Mouse (Mus musculus) midbrain, embryonic 12.5 days (tissue): ENCODE measurements around the gene Thoc3. TPM values are rescaled to one million over a fixed set of nuclear protein-coding genes. Genes with fewer than 3 reads are reported as not detected.

ENCODE experiments used
- ATAC-seq: fragments of 200-750 bp; cut with Nextera tagmentation; 2 replicates; pipeline ENCODE4 v1.8.0; 2017; ENCODE audit warnings: low read depth, moderate TSS enrichment, moderate library complexity; ENCODE audit not compliant: low FRiP score
- H3K27ac ChIP-seq: fragments of 300-500 bp; sonication (generic); replicated peaks from 2 replicates; pipeline ENCODE4 v1.5.1; 2016; ENCODE audit warnings: mild to moderate bottlenecking
- H3K27me3 ChIP-seq: fragments of 300-500 bp; sonication (generic); 2 replicates; pipeline ENCODE4 v1.6.1; 2016; ENCODE audit warnings: mild to moderate bottlenecking
- H3K36me3 ChIP-seq: fragments of 300-500 bp; sonication (generic); 2 replicates; pipeline ENCODE4 v1.6.1; 2016
- H3K4me1 ChIP-seq: fragments of 300-500 bp; sonication (generic); 2 replicates; pipeline ENCODE4 v1.6.1; 2016
- H3K4me2 ChIP-seq: fragments of 300-500 bp; sonication (generic); replicated peaks from 2 replicates; pipeline ENCODE4 v1.6.1; 2016; ENCODE audit warnings: mild to moderate bottlenecking, moderate library complexity
- H3K4me3 ChIP-seq: fragments of 300-500 bp; sonication (generic); 2 replicates; pipeline ENCODE4 v1.5.1; 2016; ENCODE audit warnings: mild to moderate bottlenecking
- H3K9ac ChIP-seq: fragments of 300-500 bp; sonication (generic); replicated peaks from 2 replicates; pipeline ENCODE4 v1.6.1; 2016; ENCODE audit warnings: mild to moderate bottlenecking, moderate library complexity
- H3K9me3 ChIP-seq: fragments of 300-500 bp; sonication (generic); 2 replicates; pipeline ENCODE4 v1.6.1; 2016; ENCODE audit warnings: mild to moderate bottlenecking
- WGBS: fragments of 180-500 bp; shearing (Covaris S2); methylation state at CpG from one replicate; pipeline ENCODE4 v1.1.7; 2016; 5-methylcytosine and 5-hydroxymethylcytosine counted together
- polyA plus RNA-seq: library from polyadenylated mRNA; unstranded; fragments of >200 nt; fragmentation: Nextera tagmentation; extraction: Ambion mirVana; gene quantifications from 2 replicates; pipeline ENCODE4 v1.2.1, GENCODE M21; 2016

Thoc3 gene
- polyA plus RNA-seq, 1 experiment from 2014 or later: 147 TPM

DNA sequence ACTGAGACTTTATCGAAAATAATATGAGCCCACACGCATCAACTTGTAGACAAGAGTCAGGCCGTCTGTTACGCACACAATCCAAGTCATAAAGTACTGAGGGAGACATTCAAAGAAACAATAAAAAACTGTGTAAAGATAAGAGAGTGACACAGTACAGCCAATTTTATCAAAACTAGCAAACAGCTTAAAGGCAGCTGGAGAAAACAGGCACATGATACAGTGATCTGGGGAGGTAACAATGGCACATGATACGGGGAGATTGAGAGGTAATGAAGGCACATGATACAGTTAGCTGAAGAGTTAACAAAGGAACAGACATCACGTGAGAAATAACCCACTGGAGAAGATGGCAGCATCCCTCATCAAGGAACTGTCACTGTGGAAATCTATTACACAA, 31.6 kb downstream of the Thoc3 start:
- H3K9me3 ChIP-seq: no peaks in the 10 kb centered on the region
- 90% methylated on average over 6 of the region's 6 CpGs for WGBS
- no peaks in the 10 kb centered on the region for H3K36me3 ChIP-seq
- ATAC-seq: no peak
- no peak overlapping the region for H3K27ac ChIP-seq
- H3K27me3 ChIP-seq: peaks cover 8% of the 10 kb centered on the region; the same call in 1 of the 2 replicates
- no peak overlapping the region for H3K4me2 ChIP-seq
- no peak overlapping the region for H3K4me3 ChIP-seq
- no peak overlapping the region for H3K9ac ChIP-seq
- no peaks in the 10 kb centered on the region for H3K4me1 ChIP-seq

DNA sequence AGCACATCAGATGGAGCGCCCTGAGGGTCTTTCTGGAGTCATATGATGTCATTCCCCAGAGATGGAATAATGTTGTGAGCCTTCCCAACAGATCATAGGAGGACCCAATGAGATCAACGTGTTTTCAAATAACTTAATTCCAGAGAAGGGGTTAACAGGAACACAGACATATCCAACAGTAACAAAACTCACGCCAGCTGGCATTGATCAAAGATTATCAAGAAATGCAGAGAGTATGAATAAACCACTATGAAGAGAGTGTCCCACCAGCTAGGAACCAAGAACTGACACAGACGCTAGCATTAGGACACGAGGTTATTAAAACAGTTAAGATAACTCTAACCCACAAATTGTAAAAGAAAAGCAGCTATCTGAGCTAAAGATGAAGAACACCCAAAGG, 32.0 kb downstream of the Thoc3 start:
- no peak overlapping the region for H3K4me3 ChIP-seq
- H3K4me1 ChIP-seq: no peaks in the 10 kb centered on the region
- ATAC-seq: no peak
- H3K9ac ChIP-seq: no peak overlapping the region
- no peaks in the 10 kb centered on the region for H3K9me3 ChIP-seq
- no peak overlapping the region for H3K4me2 ChIP-seq
- H3K27ac ChIP-seq: no peak overlapping the region
- no peaks in the 10 kb centered on the region for H3K36me3 ChIP-seq
- H3K27me3 ChIP-seq: peaks cover 8% of the 10 kb centered on the region; the same call in 1 of the 2 replicates
- 85% methylated on average over 5 of the region's 5 CpGs for whole genome bisulfite sequencing

DNA sequence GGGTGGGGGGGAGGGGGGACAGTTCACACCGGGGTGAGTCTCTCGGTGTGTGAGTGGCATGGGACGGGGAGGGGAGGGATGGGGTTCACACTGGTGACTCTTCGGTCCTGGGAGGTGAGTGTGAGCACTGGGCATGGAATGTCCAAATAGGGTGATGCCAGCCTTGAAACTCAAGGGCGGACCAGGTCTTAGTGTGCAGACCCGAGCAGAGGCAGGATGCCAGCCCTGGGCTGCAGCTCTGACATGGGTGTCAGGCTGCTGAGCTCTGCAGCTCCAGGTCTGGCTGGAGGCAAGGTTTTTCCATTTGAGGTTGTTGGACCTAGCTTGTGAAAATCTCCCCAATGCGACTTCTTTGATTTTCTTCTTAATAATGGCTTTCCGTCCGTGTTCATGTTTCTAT, 37.5 kb downstream of the Thoc3 start:
- H3K9ac ChIP-seq: no peak overlapping the region
- WGBS: 85% methylated on average over 9 of the region's 9 CpGs

DNA sequence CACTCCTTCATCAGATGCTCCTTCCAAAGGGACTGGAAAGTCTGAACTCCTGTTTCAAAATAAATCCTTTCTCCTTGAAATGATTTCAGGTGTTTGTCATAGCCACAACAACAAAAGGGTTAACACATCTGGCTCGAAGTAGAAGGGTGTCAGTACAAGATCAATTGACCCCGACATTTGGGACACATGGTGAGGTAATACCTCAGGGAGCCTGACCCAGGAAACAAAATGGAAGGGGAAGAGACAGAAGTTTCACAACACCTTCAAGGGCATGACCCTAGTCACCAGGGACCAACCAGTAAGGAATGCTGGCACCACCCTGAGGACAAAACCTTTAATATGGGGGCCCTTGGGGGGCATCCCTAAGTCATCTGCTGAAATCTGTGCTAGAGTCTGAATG, 38.6 kb downstream of the Thoc3 start:
- no peak overlapping the region for H3K9ac ChIP-seq
- H3K4me2 ChIP-seq: no peak overlapping the region
- H3K4me3 ChIP-seq: no peak overlapping the region
- no peak overlapping the region for H3K27ac ChIP-seq
- ATAC-seq: no peak
- H3K27me3 ChIP-seq: no peaks in the 10 kb centered on the region; the same call in 1 of the 2 replicates
- peaks cover 5% of the 10 kb centered on the region; the same call in 1 of the 2 replicates for H3K4me1 ChIP-seq
- no peaks in the 10 kb centered on the region for H3K9me3 ChIP-seq
- H3K36me3 ChIP-seq: no peaks in the 10 kb centered on the region
- 66% methylated on average over 2 of the region's 2 CpGs for WGBS

More for the DNA sequence above, 37.5 kb downstream of the Thoc3 start:
- H3K9me3 ChIP-seq: no peaks in the 10 kb centered on the region
- H3K27ac ChIP-seq: no peak overlapping the region
- H3K36me3 ChIP-seq: no peaks in the 10 kb centered on the region
- H3K4me2 ChIP-seq: no peak overlapping the region
- no peak for ATAC-seq
- no peaks in the 10 kb centered on the region; the same call in 1 of the 2 replicates for H3K27me3 ChIP-seq
- H3K4me3 ChIP-seq: no peak overlapping the region
- H3K4me1 ChIP-seq: no peaks in the 10 kb centered on the region

DNA sequence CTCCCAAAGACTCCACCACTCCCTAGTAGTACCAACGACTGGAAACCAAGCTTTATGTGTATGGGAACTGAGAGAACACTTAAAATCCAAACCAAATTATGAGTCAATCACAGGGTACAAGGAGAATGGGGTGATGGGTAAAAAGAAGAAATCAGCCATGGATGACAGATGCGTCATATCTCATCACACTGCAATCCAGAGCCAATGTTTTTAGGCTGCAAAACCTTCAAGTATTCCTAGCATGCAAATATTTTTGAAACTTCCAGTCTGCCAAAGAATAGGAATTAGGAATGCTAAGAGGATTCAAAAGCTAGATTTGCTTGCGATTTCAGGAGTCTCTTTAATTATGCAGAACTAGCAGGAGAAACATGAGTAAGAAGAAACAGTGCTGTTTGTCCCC, 39.9 kb downstream of the Thoc3 start:
- Histone ChIP-seq H3K4me3 (no peak overlapping the region), H3K9me3 (no peaks in the 10 kb centered on the region), H3K27me3 (no peaks in the 10 kb centered on the region; the same call in 1 of the 2 replicates), H3K4me1 (peaks cover 7% of the 10 kb centered on the region; the same call in 1 of the 2 replicates), H3K36me3 (no peaks in the 10 kb centered on the region), H3K9ac (no peak overlapping the region), H3K4me2 (no peak overlapping the region), H3K27ac (no peak overlapping the region)
- no peak for ATAC-seq
- WGBS: 83% methylated on average over 3 of the region's 3 CpGs

DNA sequence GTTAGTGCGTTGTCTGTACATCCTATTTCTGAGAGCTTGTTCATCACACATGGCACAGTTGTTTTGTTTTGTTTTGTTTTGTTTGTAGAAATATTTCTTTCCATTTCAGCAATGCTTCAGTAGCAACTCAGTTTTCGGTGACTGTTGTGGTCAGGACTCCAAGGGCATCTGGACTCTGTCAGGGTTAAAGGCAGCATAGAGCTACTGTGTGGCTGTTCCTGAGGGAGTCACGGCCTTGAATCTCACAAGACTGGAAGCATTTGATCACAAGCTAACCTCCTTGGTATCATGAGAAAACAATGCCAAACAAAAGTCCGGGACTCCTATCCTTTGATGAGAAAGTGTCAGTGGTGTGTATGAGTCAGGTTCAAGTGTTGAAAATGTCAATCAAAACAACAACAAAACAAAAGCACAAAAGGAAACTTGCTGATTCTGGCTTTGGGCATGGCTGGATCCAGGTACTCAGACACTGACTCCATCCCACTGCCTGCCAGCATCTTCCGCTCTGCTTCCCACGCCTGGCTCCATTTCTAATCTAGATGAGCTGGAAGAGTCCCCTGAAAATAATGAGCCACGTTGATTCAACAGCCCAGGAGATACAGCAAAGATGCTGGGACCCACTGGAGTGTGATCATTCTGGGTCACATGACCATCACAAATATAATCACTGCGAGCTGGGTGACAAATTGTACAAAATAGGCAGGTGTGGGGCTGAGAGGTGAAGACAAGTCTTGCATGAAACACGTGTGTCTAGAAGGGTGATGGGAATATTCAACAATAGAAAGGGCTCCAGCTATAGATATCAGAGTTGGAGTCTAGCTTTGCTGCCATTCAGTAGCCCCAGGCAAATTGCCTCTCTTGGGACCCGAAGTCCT, 41.6 kb downstream of the Thoc3 start:
- Histone ChIP-seq H3K9ac (no peak overlapping the region), H3K27me3 (no peaks in the 10 kb centered on the region), H3K4me2 (no peak overlapping the region), H3K4me1 (peaks cover 7% of the 10 kb centered on the region; the same call in 1 of the 2 replicates), H3K9me3 (0 out of 2 replicates have a peak, but pooled peaks cover 3% of the 10 kb centered on the region), H3K36me3 (no peaks in the 10 kb centered on the region), H3K4me3 (no peak overlapping the region), H3K27ac (no peak overlapping the region)
- WGBS: 82% methylated on average over 10 of the region's 10 CpGs
- no peak for ATAC-seq

DNA sequence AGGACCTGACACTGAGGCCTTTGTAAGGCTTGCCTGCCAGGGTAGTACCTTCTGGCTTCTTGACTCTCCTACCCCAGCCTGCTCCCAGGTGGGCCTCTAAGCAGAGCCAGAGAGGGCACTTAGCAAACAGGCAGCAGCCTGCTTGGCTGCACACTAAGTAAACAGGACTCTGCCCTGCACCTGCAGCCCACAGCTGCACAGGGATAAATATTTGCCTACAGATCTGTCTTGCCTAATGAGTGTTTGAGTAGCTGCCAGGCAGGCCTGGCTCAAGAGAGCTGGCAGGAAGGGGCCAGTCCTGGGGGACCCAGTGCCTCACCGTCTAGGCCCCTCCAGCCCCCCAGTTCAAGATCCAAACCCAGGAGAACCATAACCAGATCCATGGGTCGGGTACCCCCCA, 43.4 kb downstream of the Thoc3 start:
- ATAC-seq: peak; percentile 44; the same call in 1 of the 2 replicates
- WGBS: 69% methylated on average over 2 of the region's 2 CpGs

DNA sequence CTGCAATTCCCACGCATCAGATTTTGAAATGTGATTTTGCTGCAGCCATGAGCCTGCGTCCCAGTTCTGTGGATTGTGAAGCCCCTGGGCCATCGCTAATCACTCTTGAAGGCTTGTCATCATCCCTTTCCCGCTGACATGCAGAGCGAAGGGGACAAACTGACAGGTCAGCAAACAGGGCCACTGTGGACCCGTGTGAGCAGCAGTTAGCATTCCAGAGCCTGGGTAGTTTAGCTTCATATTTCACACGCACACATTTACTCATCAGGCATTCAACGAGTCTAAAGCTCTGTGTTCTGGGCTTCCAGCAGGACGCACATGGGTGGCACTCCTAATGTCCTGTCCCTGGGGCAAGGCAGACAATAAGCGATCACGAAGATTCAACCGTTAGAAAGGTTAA, 48.4 kb downstream of the Thoc3 start:
- Histone ChIP-seq H3K27me3 (no peaks in the 10 kb centered on the region), H3K9ac (no peak overlapping the region), H3K36me3 (no peaks in the 10 kb centered on the region), H3K4me1 (peaks cover 14% of the 10 kb centered on the region), H3K27ac (no peak overlapping the region), H3K9me3 (0 out of 2 replicates have a peak, but pooled peaks cover 3% of the 10 kb centered on the region), H3K4me2 (no peak overlapping the region), H3K4me3 (no peak overlapping the region)
- ATAC-seq: no peak
- WGBS: 84% methylated on average over 12 of the region's 12 CpGs

More for the DNA sequence above, 43.4 kb downstream of the Thoc3 start:
- no peaks in the 10 kb centered on the region for H3K36me3 ChIP-seq
- no peak overlapping the region for H3K4me3 ChIP-seq
- H3K27me3 ChIP-seq: no peaks in the 10 kb centered on the region
- 0 out of 2 replicates have a peak, but pooled peaks cover 3% of the 10 kb centered on the region for H3K9me3 ChIP-seq
- H3K4me1 ChIP-seq: peaks cover 7% of the 10 kb centered on the region; the same call in 1 of the 2 replicates
- H3K4me2 ChIP-seq: no peak overlapping the region
- peak overlapping the region; percentile 54 for H3K27ac ChIP-seq
- H3K9ac ChIP-seq: no peak overlapping the region

DNA sequence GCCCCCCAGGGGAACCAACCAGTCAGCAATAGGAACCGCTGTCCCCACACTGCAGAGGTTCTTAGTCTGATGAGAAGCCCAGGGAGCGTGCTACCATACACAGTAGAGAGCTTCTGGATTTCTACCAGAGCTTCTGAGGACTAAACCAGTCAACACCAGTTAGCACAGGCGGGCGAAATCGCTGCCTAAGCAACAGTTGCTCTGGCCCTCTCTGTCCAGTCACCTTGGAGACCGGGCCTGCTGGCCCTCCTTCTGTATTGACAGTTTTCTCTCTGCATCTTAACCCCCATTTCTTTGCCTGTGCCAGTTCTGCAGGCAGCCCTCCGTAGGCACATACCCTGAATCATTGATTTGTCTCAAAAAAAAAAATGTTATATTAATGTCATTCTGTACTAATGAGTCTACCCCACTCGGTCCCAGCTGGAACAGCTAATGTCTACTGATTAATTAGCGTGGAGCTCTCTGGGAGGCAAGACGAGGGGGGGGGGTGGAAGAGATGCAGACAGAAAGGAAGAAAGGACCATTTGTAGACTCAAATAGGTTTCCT, 49.8 kb downstream of the Thoc3 start:
- no peak for ATAC-seq
- H3K27ac ChIP-seq: 0 out of 2 replicates have a peak overlapping the region, but pooled peaks have one; percentile 42
- H3K4me1 ChIP-seq: peaks cover 10% of the 10 kb centered on the region

DNA sequence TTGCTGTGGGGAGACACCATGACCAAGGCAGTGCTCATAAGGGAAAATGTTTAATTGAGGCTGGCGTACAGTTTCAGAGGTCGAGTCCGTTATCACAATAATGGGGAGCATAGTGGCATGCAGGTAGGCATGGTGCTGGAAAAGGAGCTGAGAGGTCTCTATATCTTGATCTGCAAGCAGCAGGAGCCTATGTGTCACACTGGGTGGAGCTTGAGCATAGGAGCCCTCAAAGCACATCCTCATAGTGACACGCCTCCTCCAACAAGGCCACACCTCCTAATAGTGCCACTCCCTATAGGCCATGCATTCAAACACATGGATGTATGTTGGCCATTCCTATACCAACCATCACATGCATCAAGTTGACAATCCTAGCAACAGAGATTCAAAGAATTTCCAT, 53.6 kb downstream of the Thoc3 start:
- Histone ChIP-seq H3K36me3 (no peaks in the 10 kb centered on the region), H3K27me3 (no peaks in the 10 kb centered on the region), H3K4me3 (no peak overlapping the region), H3K27ac (no peak overlapping the region), H3K4me2 (no peak overlapping the region), H3K4me1 (peaks cover 22% of the 10 kb centered on the region), H3K9me3 (no peaks in the 10 kb centered on the region), H3K9ac (no peak overlapping the region)
- no peak for ATAC-seq
- 97% methylated on average over 4 of the region's 4 CpGs for WGBS

More for the DNA sequence above, 49.8 kb downstream of the Thoc3 start:
- Histone ChIP-seq H3K4me3 (no peak overlapping the region), H3K36me3 (no peaks in the 10 kb centered on the region), H3K27me3 (no peaks in the 10 kb centered on the region), H3K4me2 (no peak overlapping the region), H3K9me3 (0 out of 2 replicates have a peak, but pooled peaks cover 3% of the 10 kb centered on the region), H3K9ac (no peak overlapping the region)
- 67% methylated on average over 10 of the region's 10 CpGs for WGBS

DNA sequence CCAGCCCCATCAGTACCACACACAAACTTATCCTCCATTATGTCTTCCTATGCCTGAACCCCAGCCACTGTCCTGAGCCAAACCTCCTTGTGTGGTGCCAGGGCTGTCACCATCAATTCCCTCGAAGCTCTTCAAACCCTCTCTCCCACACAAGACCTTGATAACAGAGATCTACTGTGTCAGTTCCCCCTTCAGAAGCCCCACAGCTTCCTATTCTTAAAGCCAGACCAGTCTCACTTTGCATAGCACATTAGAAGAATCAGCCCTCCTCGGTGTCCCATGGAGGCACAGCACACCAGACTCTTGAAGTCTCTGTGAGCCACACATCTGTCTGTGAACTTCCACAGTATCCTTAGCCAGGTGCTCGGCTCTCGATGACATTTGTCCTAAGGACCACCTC, 55.9 kb downstream of the Thoc3 start:
- no peak for ATAC-seq
- Histone ChIP-seq H3K27me3 (no peaks in the 10 kb centered on the region), H3K4me1 (peaks cover 11% of the 10 kb centered on the region), H3K9me3 (no peaks in the 10 kb centered on the region), H3K36me3 (no peaks in the 10 kb centered on the region), H3K4me2 (no peak overlapping the region), H3K27ac (no peak overlapping the region), H3K9ac (no peak overlapping the region), H3K4me3 (no peak overlapping the region)
- 81% methylated on average over 4 of the region's 4 CpGs for WGBS

DNA sequence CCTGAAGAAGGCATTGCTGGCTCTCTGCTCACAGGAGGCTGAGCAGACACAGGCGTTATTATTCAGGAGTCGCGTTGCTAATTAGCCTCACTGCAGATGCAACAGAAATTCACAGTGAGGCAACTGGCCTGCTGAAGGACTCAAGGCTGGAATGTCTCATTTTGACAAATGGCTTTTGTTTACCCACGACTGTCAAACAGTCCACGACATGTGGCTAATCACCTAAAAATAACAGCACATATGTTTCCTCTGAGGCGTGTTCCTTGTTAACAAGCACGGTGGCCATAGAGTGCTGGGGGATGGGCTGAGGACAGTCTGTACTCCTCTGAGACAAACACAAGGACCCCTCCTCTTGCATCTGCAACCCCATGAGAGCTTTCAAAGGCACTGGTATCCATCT, 56.4 kb downstream of the Thoc3 start:
- WGBS: 44% methylated on average over 7 of the region's 7 CpGs
- H3K4me1 ChIP-seq: peaks cover 11% of the 10 kb centered on the region
- H3K4me2 ChIP-seq: no peak overlapping the region
- no peak overlapping the region for H3K27ac ChIP-seq
- H3K27me3 ChIP-seq: no peaks in the 10 kb centered on the region
- H3K36me3 ChIP-seq: no peaks in the 10 kb centered on the region
- H3K9ac ChIP-seq: no peak overlapping the region
- no peak for ATAC-seq
- no peaks in the 10 kb centered on the region for H3K9me3 ChIP-seq
- H3K4me3 ChIP-seq: no peak overlapping the region
